Mouse (Mus musculus) C2C12 (cell line): ENCODE measurements around the gene Ppm1e.

Experiments
- CTCF ChIP-seq: IDR thresholded peaks from one replicate; pipeline ENCODE4 v1.5.1; 2011; ENCODE audit not compliant: control insufficient read depth, insufficient read depth, insufficient read length
- FOSL1 ChIP-seq: IDR thresholded peaks from one replicate; pipeline ENCODE4 v1.8.0; 2011; ENCODE audit warnings: mild to moderate bottlenecking, low read length; ENCODE audit not compliant: poor library complexity, insufficient read depth, severe bottlenecking

GRCm38 (mm10) chr11:87295636-87296035 lies 63.2 kb downstream of the Ppm1e start:
- TF ChIP-seq FOSL1 (no peak), CTCF (no peak)
